Mouse (Mus musculus) kidney, postnatal 14 days (tissue): ENCODE data around the gene Ehd4.

Experiments used
- DNase-seq: peaks from one replicate; pipeline ENCODE4 v3.0.0; 2022; ENCODE audit warnings: mixed read lengths

Gene Ehd4

GRCm38 (mm10) chr2:120065243-120065642, 89.2 kb downstream of the Ehd4 start:
- DNase-seq: no peak

- DNase-seq: no peak
These were observed 89.8 kb downstream of the Ehd4 start for GRCm38 (mm10) chr2:120064639-120065038.

- DNase-seq: no peak
These were observed 92.2 kb downstream of the Ehd4 start for GRCm38 (mm10) chr2:120062248-120062647.

- peak; percentile 41 for DNase-seq
These were observed 93.8 kb downstream of the Ehd4 start for GRCm38 (mm10) chr2:120060651-120061050.

GRCm38 (mm10) chr2:120060190-120060589, 94.2 kb downstream of the Ehd4 start:
- DNase-seq: peak; percentile 53

GRCm38 (mm10) chr2:120059466-120059865, 94.9 kb downstream of the Ehd4 start:
- no peak for DNase-seq

GRCm38 (mm10) chr2:120058818-120059217, 95.6 kb downstream of the Ehd4 start:
- DNase-seq: no peak

GRCm38 (mm10) chr2:120055923-120056322, 98.5 kb downstream of the Ehd4 start:
- no peak for DNase-seq

GRCm38 (mm10) chr2:120054771-120055552, 99.4 kb downstream of the Ehd4 start:
- no peak for DNase-seq

- DNase-seq: no peak
These were observed 103.0 kb downstream of the Ehd4 start for GRCm38 (mm10) chr2:120051405-120051804.

GRCm38 (mm10) chr2:120049632-120050274, 104.7 kb downstream of the Ehd4 start:
- DNase-seq: peak; percentile 68

- DNase-seq: no peak
These were observed 106.2 kb downstream of the Ehd4 start for GRCm38 (mm10) chr2:120048173-120048572.

- DNase-seq: no peak
These were observed 107.7 kb downstream of the Ehd4 start for GRCm38 (mm10) chr2:120046486-120047310.

- no peak for DNase-seq
These were observed 109.7 kb downstream of the Ehd4 start for GRCm38 (mm10) chr2:120044676-120045075.

- peak; percentile 34 for DNase-seq
These were observed 110.3 kb downstream of the Ehd4 start for GRCm38 (mm10) chr2:120044101-120044603.

- DNase-seq: no peak
These were observed 113.4 kb downstream of the Ehd4 start for GRCm38 (mm10) chr2:120040991-120041390.
